Mouse (Mus musculus): ENCODE measurements around the gene Otx2.

Otx2 gene

GRCm38 (mm10) chr14:48673541-48673940 is at the start of gene Otx2:
Gene Otx2, minus strand, starts transcription at chr14:48673819.
- DNase-seq, result no peak

GRCm38 (mm10) chr14:48722763-48723162 is 49.1 kb upstream of the Otx2 start:
- DNase-seq, result no peak

DNA sequence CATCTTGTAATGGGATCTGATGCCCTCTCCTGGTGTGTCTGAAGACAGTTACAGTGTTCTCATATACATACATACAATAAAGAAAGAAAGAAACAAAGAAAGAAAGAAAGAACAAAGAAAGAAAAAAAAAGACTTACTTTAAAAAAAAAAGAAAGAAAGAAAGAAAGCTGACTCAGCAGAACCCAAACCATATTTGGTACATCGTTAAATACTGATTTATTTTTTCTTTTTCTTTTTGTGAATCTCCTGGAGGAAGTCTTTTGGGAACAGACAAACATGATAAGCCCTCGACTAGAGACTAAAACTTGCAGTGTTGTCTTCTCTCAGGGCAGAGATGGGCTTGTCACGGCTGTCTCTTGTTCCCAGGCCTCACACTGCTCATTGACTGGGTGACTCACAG is 45.7 kb upstream of the Otx2 start:
- DNase-seq, result no peak

DNA sequence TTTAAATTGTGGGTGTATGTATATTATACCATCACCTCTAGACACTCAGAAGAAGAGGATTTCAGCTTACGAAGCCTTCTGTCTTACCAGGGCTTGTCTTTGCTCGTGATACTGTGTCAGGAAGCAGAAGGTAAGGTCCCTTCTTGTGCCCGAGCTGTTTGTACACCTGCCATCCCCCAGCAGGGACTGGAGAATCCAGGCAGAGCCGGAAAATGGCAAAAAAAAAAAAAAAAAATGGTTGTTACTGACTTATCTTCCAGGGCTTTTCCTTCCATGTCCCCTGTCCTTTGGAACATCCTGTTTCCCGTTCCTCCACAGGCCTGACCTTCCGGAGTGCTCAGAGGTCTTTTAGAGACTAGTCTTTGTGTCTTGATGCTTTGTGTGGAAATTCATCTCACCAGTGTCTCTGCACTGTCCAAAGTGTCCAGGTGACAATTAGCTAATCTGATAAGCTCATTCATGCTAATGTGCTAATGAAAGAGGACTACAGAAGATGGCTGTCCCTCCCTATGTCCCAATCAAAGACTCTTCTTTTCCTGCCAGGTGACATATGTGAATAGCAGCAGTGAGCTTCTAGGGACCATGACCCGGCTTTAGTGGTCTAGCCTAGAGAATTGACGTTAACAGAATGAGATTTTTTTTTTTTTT is 44.1 kb upstream of the Otx2 start:
- DNase-seq, result no peak

GRCm38 (mm10) chr14:48716456-48716855 is 42.8 kb upstream of the Otx2 start:
- no peak for DNase-seq

GRCm38 (mm10) chr14:48710871-48711370 is 37.3 kb upstream of the Otx2 start:
- DNase-seq, result no peak

DNA sequence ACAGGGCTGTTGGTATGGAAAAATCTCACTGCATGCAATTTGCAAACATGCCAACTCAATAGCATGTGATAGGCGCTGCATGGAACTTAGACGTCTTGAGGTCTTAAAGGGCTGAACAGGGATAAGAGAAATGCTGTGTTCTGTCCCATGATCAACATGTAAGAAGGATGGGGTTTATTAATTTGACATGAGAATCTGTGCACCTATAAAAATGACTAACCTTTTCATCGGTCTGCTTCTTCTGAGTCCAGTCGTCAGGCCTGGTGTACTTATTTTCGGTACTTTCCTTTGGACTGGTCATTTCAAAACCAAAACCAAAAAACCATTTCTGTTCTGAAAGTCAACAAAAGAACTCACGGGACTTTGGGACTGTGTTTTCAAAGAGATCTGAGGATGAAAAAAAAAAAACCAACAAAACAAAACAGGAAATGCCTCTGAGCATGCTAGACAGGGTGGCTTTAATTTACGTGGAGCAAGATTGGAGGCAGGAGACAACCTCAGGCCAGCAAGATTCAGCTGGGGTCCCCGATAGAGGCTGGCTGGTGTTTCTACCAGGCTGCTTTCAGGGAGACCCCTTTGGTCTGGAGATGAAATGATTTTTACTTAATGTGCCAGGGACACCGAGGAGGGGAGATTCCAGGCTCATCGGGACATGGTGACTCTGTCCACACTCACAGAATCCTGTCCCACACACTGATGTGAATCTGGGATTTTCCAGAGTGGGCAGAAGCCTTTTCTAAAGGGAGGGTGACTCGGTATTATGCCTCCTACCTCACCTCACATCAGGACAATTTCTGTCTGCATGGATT is 36.6 kb upstream of the Otx2 start:
- no peak for DNase-seq

DNA sequence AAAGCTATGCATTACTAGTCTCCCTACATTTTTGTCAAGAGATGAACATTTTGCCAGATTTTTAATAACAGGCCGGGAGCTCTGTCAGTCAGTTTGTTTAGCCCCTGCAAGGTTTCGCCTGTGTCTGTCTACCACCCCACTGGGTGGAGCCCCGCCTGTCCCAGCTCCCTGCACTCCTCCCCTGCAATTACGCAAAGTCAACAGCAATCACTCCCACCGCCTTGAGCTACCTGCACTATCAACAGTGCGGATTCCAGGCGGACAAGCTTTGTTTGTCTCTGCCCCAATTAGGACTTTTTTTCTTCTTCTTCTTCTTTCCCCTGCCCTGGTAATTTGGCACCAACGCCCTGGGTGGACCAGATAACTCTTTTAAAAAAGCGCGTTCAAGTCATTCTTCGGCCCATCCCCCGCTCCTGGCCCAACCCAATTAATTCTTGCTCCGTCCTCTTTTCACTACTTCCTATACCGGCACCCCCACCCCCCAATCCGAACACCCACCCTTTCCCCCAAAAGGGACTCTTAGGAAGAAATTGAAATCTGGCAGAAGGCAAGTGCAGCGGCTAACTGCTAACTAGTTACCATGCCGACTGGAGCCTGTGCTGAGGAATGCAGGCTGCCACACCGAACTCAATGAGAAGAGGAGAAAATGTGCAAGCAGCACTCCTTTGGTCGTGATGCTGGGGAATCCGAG is 35.9 kb upstream of the Otx2 start:
- DNase-seq, result peak; percentile 2

GRCm38 (mm10) chr14:48707844-48708383 is 34.3 kb upstream of the Otx2 start:
- no peak for DNase-seq

GRCm38 (mm10) chr14:48707391-48707790 is 33.8 kb upstream of the Otx2 start:
- no peak for DNase-seq

DNA sequence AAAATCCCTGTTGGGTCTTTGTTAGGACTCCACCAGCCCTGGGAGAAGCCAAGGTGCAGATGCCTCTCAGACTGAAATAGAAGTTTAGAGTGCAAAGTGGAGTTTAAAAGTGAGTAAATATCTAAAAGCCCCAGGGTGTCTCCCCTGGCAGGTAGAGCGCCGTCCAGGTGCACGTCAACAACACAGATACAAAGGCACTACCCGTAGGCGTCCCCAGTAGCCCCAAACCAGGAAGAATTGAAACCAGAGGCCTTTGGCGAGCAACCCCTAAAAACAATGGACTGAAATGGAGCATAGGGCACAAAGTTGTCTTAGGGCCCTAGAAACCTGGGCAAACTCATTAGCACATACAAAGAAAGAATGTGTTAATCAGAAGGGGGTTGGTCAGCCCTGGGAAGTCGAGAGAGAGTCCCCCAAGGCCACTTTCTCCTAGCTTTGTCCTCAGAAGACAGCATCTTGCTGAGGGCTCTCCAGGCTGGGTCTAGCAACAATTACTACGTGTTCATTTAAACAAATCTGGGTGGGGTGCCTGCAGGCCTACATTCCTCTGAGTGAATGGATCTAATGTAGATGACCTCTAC is 27.3 kb upstream of the Otx2 start:
- DNase-seq, result no peak

DNA sequence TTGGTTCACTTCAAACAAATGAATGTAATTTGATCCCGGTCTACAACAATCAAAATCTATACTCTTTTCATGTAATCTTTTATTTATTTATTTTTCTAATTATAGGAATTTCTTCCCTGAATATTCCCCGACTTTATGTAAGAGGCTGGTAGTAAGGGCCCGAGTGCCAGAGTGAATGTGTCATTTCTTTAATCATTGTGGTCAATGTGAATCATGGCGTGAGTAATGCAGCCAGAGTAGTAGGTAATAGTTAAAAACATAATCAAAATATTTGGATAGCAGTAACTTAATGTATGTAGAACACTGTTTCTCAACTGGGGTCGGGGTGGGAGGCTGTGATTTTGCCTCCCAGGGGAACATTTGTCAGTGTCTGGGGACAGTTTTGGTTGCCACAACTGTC is 6.0 kb upstream of the Otx2 start:
- no peak for DNase-seq

GRCm38 (mm10) chr14:48678674-48679073 is 5.1 kb upstream of the Otx2 start:
- no peak for DNase-seq

DNA sequence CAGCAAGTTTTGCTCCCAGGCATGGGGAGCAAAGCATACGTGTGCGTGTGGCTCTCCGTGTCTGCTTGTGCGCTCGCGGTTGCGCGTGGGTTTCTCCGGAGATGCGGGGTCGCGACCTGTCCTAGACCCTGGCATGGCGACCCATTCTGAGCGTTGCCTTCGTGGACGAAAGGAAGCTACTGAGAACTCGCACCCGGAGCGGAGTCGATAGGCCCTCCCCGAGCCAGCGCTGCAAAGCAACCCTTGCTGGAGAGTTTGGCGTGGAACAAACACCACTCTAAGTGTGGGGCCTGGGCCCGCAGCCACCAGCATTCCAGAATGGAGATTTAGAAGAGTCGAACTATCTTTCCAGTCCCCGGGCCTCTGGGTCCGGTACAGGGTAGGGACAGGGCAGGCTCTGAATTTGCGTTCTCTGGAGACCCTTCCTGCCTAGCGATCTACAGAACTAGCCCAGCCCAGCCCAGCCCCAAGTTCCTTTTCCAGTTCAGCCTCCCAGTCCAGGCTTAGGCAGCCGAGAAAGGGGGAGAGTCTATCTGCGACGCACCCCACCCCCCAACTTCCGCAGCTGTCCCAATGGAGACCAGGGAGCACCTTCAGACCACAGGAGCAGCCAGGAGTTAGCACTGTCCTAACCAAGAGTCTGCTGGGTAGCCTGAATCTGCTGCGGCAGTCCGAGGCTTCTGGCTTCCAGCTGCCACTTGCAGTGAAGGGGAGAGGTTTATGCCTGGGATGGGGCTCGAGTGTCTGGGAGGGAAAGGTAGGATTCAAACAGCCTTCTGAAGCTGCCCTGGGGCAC is 615 bp upstream of the Otx2 start:
- no peak for DNase-seq

DNA sequence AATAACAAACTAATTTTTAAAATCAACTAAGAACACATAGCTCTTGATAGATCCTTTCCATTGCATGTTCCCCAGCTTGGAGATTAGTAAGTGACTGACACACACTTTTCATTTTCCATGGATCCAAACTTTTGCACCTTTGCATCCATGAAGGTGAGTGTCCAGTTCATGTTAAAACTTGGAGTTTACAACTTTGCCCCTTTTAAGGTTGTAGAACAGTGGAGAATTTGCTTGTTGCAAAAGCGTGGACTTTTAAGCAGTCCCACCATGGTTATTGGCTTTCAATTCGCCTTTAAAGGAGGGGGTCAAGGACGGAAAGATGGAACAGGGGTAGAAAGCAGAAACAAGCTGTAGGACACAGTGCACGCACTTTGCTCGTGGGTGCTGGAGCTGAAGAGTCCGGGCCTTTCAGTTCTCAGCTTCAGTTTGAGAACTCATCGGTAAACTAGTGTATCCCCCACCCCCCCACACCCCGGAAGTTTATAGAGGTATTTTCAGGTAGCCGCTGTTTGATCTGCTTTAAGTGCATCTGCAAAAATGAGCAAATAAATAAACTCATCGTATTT is 925 bp downstream of the Otx2 start:
- no peak for DNase-seq

DNA sequence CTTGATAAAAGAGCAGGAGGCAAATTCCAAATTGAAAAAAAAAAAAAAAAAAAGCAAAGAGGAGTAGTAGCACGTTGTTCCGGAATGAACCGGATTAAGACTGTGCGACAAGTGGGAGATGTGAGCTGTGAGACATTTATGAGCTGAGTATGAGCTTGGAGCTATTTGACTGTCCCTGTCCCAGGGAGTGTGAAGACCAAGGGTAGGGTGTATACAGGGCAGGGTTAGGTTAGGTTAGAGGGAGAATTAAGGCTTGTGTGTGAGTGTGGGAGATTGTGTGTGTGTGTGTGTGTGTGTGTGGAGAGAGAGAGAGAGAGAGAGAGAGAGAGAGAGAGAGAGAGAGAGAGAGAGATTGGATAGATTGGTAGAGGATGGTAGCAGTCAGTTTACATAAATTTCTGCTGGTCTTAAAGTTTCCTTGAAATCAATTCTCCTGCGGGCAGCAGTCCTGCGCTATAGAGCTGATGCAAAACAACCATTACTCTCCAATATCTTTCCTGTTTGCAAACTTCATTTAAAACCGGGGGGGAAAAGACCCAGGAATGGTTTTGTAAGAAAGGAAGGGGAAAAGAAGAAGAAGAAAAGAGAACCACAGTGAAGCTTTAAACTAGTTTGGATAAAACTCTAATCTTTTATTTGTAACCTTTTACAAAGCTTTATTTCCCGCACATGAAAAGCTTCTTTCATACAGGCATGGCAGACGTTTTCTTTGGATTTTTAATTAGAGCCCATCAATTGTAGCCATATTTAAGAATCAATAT is 2.0 kb downstream of the Otx2 start:
- no peak for DNase-seq

- no peak for DNase-seq
Measured at GRCm38 (mm10) chr14:48670761-48671479, 2.7 kb downstream of the Otx2 start.

DNA sequence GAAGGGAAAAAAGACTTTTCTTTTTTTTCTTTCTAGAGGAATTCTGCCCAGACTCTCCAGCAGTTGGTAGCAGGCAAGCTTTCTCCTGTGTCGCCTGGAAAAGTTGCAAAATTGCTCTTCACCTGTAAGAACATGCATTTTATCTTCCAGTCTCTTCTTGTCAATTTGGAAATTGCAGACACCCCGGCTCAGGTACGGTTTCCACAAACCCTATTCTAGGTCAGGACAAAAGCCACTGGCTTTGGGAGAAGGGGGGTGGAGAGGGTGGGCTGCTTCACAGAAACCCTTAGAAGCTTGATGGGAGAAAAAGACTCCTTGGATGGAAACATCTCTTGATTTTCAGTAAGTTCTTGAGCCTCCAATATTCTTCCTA is 3.4 kb downstream of the Otx2 start:
- DNase-seq, result no peak

- DNase-seq, result no peak
Measured at GRCm38 (mm10) chr14:48669541-48670257, 3.9 kb downstream of the Otx2 start.

All from lung, postnatal 36 days (tissue).